Mouse (Mus musculus): Measurements from ENCODE around the gene Usp30. TPM values are rescaled to one million over a fixed set of nuclear protein-coding genes. Genes with fewer than 3 reads are reported as not detected.

Gene Usp30
- polyA plus RNA-seq, 1 experiment from 2014 or later: 12.9 TPM

DNA sequence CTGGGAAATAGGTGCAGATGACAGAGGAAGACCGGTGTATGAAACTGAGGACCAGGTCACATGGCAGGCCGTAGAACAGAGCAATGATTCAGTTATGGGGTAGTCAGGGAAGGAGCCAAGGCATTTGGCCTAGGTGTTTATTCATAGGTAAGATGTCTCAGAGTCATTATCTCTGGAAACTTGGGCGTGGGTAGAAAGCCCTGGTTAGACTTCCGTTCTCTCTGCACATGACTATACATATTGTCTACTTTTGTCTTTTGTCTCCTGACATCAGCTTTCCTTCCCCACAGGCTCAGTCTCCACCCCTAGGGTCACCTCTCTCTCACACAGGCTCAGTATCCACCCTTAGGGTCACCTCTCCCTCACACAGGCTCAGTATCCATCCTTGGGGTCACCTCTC lies 21.5 kb upstream of the Usp30 start:
- Histone ChIP-seq H3K27me3 (replicated peaks; ENCODE audit: low read depth, poor library complexity, severe bottlenecking) (0 out of 2 replicates have a peak, but pooled peaks cover 8% of the 10 kb centered on the region), H3K4me1 (peaks cover 19% of the 10 kb centered on the region), H3K4me3 (no peak overlapping the region), H3K36me3 (replicated peaks) (no peaks in the 10 kb centered on the region), H3K9me3 (no peaks in the 10 kb centered on the region), H3K27ac (replicated peaks) (no peak overlapping the region)
- WGBS: 86% methylated on average over 4 of the region's 4 CpGs
- no peak for DNase-seq (ENCODE audit: low spot score)

DNA sequence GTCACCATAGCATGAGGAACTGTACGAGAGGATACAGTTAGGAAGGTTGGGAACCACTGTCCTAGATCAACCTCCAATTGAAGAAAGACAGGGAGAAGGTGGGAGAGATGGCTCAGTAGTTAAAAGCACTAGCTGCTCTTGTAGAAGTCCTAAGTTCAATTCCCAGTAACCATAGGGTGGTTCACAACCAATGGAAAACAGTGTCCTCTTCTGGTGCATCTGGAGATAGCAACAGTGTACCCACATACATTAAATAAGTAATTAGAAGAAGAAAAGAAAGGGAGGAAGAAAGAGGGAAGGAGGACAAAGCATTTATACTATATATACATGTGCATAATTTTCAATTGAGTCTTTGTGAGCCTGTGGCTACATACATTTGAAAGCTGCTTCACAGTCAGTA lies 20.1 kb upstream of the Usp30 start:
- H3K4me1 ChIP-seq: peaks cover 21% of the 10 kb centered on the region
- no peaks in the 10 kb centered on the region for H3K9me3 ChIP-seq
- DNase-seq (ENCODE audit: low spot score): no peak
- no peak overlapping the region for H3K27ac ChIP-seq (replicated peaks)
- H3K4me3 ChIP-seq: no peak overlapping the region
- no peaks in the 10 kb centered on the region for H3K36me3 ChIP-seq (replicated peaks)
- whole genome bisulfite sequencing: 75% methylated on average over 1 of the region's 1 CpGs
- H3K27me3 ChIP-seq (replicated peaks; ENCODE audit: low read depth, poor library complexity, severe bottlenecking): 0 out of 2 replicates have a peak, but pooled peaks cover 8% of the 10 kb centered on the region

DNA sequence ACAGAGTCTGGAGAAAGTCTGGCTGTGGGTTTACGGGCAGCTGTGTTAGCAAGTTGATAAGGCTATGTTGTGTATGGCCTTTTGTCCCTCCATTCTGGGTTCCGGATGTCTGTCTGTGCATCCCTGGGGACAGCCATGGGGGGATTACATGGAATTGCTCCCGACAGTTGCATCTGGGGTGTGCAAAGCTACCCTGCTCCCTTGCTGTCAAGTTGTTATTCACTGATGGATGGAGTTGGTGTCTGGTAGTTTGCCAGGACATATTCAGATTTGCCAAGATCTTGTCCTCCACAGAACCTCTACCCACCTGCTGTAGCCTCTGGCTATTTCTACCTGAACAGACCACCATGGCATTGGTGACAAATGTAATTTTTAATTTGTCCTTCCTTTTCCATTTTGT lies 19.1 kb upstream of the Usp30 start:
- H3K36me3 ChIP-seq (replicated peaks): no peaks in the 10 kb centered on the region
- peaks cover 14% of the 10 kb centered on the region for H3K4me1 ChIP-seq
- no peaks in the 10 kb centered on the region for H3K9me3 ChIP-seq
- H3K27me3 ChIP-seq (replicated peaks; ENCODE audit: low read depth, poor library complexity, severe bottlenecking): 0 out of 2 replicates have a peak, but pooled peaks cover under 1% of the 10 kb centered on the region
- 81% methylated on average over 3 of the region's 3 CpGs for WGBS
- no peak overlapping the region for H3K4me3 ChIP-seq
- no peak for DNase-seq (ENCODE audit: low spot score)
- H3K27ac ChIP-seq (replicated peaks): no peak overlapping the region

DNA sequence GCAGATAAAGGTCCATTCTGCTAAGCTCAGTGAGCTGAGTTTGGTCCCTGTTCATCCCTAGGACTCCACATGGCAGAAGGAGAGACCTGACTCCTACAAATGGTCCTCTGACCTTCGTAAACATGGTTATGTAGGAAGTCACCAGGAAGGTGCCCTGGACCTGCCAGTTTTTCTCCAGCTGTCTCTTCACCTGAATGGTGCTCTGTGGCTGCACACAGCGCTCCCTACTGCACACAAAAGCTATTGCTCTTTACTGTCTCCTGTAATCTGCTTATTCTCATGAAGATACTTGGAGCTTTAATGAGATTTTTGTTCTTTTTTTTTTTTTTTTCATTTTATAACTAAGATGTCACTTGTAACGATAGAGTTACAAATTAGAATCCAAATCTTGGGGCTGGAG lies 18.7 kb upstream of the Usp30 start:
- no peak for DNase-seq (ENCODE audit: low spot score)
- 47% methylated on average over 3 of the region's 3 CpGs for WGBS
- H3K4me3 ChIP-seq: no peak overlapping the region
- peaks cover 9% of the 10 kb centered on the region for H3K4me1 ChIP-seq
- no peaks in the 10 kb centered on the region for H3K9me3 ChIP-seq
- H3K36me3 ChIP-seq (replicated peaks): no peaks in the 10 kb centered on the region
- no peak overlapping the region for H3K27ac ChIP-seq (replicated peaks)
- H3K27me3 ChIP-seq (replicated peaks; ENCODE audit: low read depth, poor library complexity, severe bottlenecking): no peaks in the 10 kb centered on the region

DNA sequence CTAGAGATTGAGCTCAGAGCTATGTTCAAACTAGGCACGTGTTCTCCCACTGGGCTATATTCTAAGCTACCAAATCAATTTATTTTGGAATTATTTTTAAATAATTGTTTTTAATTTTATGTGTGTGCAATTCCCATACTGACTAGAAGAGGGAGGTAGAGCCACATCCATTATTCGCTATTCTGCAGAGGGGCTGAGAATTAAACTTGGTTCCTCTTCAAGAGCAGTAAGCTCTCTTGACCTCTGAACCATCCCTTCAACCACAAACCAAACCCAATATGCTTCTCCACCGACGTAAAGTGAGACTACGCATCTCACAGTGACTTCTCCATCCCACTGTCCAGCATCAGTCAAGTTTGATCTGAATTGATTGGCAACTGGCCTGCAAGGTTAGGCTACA lies 18.1 kb upstream of the Usp30 start:
- no peak overlapping the region for H3K27ac ChIP-seq (replicated peaks)
- no peaks in the 10 kb centered on the region for H3K27me3 ChIP-seq (replicated peaks; ENCODE audit: low read depth, poor library complexity, severe bottlenecking)
- H3K4me1 ChIP-seq: peaks cover 9% of the 10 kb centered on the region; the same call in 1 of the 2 replicates
- H3K36me3 ChIP-seq (replicated peaks): no peaks in the 10 kb centered on the region
- no peaks in the 10 kb centered on the region for H3K9me3 ChIP-seq
- WGBS: 83% methylated on average over 5 of the region's 5 CpGs
- no peak overlapping the region for H3K4me3 ChIP-seq
- no peak for DNase-seq (ENCODE audit: low spot score)

DNA sequence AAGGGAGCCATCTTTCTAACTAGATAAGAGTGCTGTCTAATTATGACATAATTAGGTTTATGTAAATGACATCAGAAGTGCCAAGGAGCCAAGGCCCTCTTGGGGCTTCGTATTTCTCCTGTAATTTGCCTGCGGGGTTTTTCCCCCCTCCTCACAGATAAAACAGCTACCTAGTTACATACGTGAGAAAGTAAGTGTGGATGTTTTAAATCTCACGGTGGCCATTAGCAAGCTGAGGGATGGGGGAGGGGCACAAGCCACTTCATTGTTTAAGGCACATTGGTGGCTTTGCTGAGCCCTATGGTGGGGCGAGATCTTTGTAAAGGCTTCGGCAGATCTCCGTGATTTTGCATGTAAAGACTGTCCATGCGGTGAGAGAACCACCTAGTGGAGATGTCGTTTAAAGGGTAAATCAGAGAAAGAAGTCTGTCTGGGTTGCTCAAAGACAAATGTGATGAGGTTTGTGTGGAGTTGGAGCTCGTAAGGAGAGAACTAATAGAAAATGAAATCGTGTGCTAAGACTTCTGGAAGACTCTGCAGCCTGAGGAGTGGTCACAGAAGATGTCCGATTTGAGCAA lies 16.4 kb upstream of the Usp30 start:
- no peaks in the 10 kb centered on the region for H3K36me3 ChIP-seq (replicated peaks)
- H3K4me3 ChIP-seq: no peak overlapping the region
- no peaks in the 10 kb centered on the region for H3K27me3 ChIP-seq (replicated peaks; ENCODE audit: low read depth, poor library complexity, severe bottlenecking)
- no peaks in the 10 kb centered on the region for H3K9me3 ChIP-seq
- no peak overlapping the region for H3K27ac ChIP-seq (replicated peaks)
- 63% methylated on average over 12 of the region's 12 CpGs for WGBS
- peaks cover 10% of the 10 kb centered on the region; the same call in 1 of the 2 replicates for H3K4me1 ChIP-seq
- DNase-seq (ENCODE audit: low spot score): no peak

DNA sequence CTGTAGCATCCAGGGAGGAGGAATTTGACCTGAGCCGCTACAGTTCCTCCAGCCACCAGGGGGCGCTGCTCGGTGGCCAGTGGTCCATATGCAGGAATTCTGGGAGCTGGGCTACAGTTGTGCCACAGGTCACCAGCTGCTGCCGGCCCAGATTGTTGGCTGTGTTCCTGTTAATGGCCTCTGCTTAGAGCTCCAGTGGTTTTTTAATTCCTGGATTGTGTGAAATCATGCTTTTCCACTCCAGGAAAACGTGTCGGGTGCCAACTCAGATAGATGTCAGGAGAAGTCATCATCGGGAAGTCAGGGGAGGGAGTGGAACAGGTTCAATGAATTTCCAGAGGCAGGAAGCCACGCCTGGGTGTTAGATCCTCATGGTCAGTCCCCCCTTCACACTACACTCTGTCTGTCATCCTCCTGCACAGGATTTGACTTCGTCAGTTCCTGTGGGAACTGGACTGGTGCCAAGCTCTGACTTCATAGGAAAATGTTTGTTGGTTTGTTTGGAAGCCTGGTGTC lies 13.0 kb upstream of the Usp30 start:
- Histone ChIP-seq H3K36me3 (replicated peaks) (no peaks in the 10 kb centered on the region), H3K4me1 (peaks cover 10% of the 10 kb centered on the region; the same call in 1 of the 2 replicates), H3K9me3 (no peaks in the 10 kb centered on the region), H3K27ac (replicated peaks) (peak overlapping the region; percentile 44; the same call in 1 of the 2 replicates), H3K27me3 (replicated peaks; ENCODE audit: low read depth, poor library complexity, severe bottlenecking) (no peaks in the 10 kb centered on the region), H3K4me3 (peak overlapping the region; percentile 36)
- peak; percentile 82 for DNase-seq (ENCODE audit: low spot score)
- 39% methylated on average over 9 of the region's 9 CpGs for WGBS

DNA sequence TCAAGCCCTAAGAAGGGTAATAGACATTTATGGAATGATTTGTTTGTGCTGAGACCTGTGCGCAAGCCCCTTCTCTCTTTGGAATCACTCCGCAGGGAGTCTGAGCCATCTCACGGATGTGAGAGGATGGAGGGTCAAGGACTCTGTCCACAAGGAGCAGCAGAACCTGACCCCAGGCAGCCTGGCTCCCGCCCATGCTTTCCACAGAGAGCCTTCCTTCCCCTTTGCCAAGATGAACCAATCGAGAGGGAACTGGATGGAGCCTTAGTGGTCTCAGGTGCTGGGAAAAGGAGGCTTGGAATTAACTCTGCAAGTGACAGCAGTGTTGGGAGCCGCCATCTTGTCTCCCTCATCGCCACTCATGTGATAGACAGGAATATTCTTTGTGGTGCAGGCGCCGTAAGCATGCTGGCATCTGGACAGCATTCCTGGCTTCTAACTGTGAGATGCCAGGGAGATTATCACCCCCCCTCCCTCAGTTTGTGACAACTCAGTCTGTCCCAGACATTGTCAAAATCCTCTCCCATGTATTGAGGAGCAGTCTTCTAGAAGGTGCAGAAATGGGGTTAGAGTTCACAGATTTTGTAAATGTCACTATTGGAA lies 8.0 kb upstream of the Usp30 start:
- no peaks in the 10 kb centered on the region for H3K36me3 ChIP-seq (replicated peaks)
- no peaks in the 10 kb centered on the region for H3K9me3 ChIP-seq
- 0 out of 2 replicates have a peak, but pooled peaks cover under 1% of the 10 kb centered on the region for H3K4me1 ChIP-seq
- H3K4me3 ChIP-seq: no peak overlapping the region
- H3K27ac ChIP-seq (replicated peaks): no peak overlapping the region
- whole genome bisulfite sequencing: 81% methylated on average over 9 of the region's 9 CpGs
- no peaks in the 10 kb centered on the region for H3K27me3 ChIP-seq (replicated peaks; ENCODE audit: low read depth, poor library complexity, severe bottlenecking)
- DNase-seq (ENCODE audit: low spot score): no peak

DNA sequence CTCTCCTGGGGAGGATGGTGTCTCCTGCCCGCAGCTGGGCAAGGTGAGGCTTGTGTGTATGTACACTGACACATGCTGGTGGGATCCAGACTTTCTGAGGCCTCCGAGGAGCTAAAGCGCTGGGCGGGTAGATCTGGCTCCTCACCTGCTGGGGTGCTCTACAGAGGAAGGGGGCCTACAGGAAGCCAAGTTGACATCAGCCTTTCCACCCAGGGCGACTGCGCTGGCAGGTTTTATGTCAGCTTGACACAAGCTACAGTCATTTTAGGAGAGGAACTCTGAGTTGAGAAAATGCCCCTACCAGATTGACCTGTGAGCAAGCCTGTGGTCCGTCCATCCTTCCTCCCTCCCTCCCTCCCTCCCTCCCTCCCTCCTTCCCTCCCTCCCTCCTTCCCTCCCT lies 3.6 kb upstream of the Usp30 start:
- Histone ChIP-seq H3K27ac (replicated peaks) (no peak overlapping the region), H3K4me3 (no peak overlapping the region), H3K27me3 (replicated peaks; ENCODE audit: low read depth, poor library complexity, severe bottlenecking) (no peaks in the 10 kb centered on the region), H3K4me1 (peaks cover 6% of the 10 kb centered on the region), H3K9me3 (no peaks in the 10 kb centered on the region), H3K36me3 (replicated peaks) (no peaks in the 10 kb centered on the region)
- no peak for DNase-seq (ENCODE audit: low spot score)
- WGBS: 61% methylated on average over 7 of the region's 7 CpGs

DNA sequence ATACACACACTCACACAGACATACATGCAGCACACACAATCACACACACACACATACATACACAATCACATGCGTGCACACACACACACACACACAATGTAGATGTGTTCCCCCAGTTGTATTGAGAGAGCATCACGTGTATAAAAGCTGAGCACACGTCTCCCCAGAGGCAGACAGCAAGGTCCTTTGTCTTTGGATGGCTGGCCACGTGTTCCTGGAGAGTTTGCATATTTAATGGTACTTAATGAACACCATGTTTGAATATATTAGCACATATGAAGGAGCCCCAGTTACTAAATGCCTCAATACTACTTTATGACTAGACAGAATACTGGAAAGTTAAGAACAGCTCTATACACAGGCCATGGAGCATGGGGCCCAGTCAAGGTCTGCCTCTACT lies 1.3 kb upstream of the Usp30 start:
- 77% methylated on average over 4 of the region's 4 CpGs for WGBS
- DNase-seq (ENCODE audit: low spot score): no peak
- Histone ChIP-seq H3K4me3 (no peak overlapping the region), H3K4me1 (peaks cover 8% of the 10 kb centered on the region), H3K9me3 (no peaks in the 10 kb centered on the region), H3K36me3 (replicated peaks) (no peaks in the 10 kb centered on the region), H3K27ac (replicated peaks) (no peak overlapping the region), H3K27me3 (replicated peaks; ENCODE audit: low read depth, poor library complexity, severe bottlenecking) (no peaks in the 10 kb centered on the region)

DNA sequence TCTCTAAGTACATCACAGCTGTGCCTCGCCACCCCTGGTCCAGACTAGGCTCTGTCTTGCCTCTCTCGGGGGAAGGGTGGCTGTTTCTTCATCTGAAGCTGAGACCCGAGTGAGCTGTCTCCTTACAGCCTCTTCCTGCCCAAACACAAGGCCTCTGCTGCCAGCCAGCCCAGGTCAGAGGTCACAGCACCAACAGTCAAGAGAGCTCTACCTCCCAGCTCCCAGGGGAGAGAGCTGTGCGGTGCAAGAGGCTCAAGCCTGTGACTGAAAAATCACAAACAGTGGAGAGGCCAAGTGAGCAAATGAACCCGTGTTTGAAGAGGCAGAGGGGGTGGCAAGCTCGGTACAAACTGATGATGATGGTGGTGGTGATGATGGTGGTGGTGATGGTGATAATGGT lies 1.3 kb downstream of the Usp30 start:
- no peak for DNase-seq (ENCODE audit: low spot score)
- H3K4me1 ChIP-seq: peaks cover 8% of the 10 kb centered on the region
- 34% methylated on average over 6 of the region's 6 CpGs for WGBS
- H3K9me3 ChIP-seq: 0 out of 2 replicates have a peak, but pooled peaks cover 2% of the 10 kb centered on the region
- no peak overlapping the region for H3K4me3 ChIP-seq
- H3K27ac ChIP-seq (replicated peaks): no peak overlapping the region
- no peaks in the 10 kb centered on the region for H3K36me3 ChIP-seq (replicated peaks)
- no peaks in the 10 kb centered on the region for H3K27me3 ChIP-seq (replicated peaks; ENCODE audit: low read depth, poor library complexity, severe bottlenecking)

DNA sequence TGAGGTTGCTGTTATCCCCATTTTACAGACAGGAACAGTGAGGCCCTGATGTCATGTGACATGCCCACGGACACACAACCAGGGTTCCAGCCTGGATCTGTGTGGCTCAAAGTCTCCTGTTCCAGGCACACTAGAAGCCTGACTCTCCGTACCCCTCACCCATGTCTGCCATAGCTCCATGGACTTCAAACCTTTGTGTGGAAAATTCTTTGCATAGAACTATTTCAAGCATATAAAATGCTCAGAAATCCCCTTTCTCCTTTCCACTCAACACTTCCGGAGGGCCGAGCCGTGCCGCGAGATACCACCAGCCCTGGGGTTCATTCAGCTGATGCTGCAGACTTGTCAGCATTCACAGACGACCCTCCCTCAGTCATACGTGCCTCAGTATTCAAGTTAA lies 2.3 kb downstream of the Usp30 start:
- Histone ChIP-seq H3K27ac (replicated peaks) (no peak overlapping the region), H3K36me3 (replicated peaks) (no peaks in the 10 kb centered on the region), H3K9me3 (0 out of 2 replicates have a peak, but pooled peaks cover 2% of the 10 kb centered on the region), H3K4me1 (peaks cover 14% of the 10 kb centered on the region), H3K27me3 (replicated peaks; ENCODE audit: low read depth, poor library complexity, severe bottlenecking) (no peaks in the 10 kb centered on the region), H3K4me3 (no peak overlapping the region)
- 84% methylated on average over 9 of the region's 9 CpGs for WGBS
- no peak for DNase-seq (ENCODE audit: low spot score)

DNA sequence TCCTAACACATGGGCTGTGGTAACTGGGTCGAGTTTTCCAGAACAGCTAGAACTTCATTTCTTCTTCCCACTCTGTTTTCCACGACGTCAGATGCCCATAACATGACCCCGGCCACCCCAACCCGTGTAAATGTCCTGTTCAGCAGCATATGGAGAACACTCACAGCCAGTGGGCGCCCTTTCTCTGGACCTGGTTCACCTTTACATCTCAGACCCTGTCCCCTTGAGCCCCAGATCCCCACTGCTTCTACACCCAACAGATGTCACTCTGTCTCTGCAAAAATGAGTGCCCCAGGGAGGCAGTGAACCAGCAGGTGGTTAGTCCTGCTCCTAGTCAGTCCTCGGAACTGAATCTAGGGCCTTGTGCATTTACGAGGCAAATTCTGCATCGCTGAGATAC lies 2.7 kb downstream of the Usp30 start:
- DNase-seq (ENCODE audit: low spot score): no peak
- Histone ChIP-seq H3K27ac (replicated peaks) (no peak overlapping the region), H3K4me3 (no peak overlapping the region), H3K4me1 (peaks cover 14% of the 10 kb centered on the region), H3K9me3 (0 out of 2 replicates have a peak, but pooled peaks cover 2% of the 10 kb centered on the region), H3K27me3 (replicated peaks; ENCODE audit: low read depth, poor library complexity, severe bottlenecking) (no peaks in the 10 kb centered on the region), H3K36me3 (replicated peaks) (no peaks in the 10 kb centered on the region)
- WGBS: 80% methylated on average over 9 of the region's 9 CpGs
